ENCODE assay signal across 12 mouse cellular contexts in the genomic region with DNA sequence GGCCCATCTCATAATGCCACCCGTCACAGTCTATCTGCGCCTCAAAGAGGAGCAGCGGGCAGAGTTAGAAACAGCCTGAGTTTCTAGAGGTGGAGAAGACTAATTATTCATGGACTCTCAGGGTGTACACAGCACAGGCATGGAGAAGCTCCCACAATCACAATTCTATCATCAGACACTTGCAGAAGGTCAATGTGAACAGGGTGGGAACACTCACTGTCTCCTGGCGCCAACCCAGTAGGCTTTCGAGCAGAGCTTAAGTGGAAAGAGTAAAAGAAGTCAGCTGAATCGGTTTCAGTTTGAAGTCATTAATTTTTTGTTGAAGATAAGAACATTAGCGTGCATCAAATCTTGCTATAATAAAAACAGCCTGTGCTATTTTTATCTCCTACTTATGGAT. TPM values are rescaled to one million over a fixed set of nuclear protein-coding genes. Genes with fewer than 3 reads are reported as not detected.
A peak's percentile ranks its signal among the peaks of the same experiment; 100 is the strongest.
DNase-seq lines count a peak whose midpoint lies in the region; ATAC-seq and TF ChIP-seq lines count a peak whose summit lies in the region.
"Had no signal": no experiment of that assay in that cellular context is flagged by ENCODE, and none has a peak within 500 bp of the region (broad histone marks: within the 10 kb centered on the region; RNA-seq: fewer than 3 reads in every experiment).

No protein-coding gene starts in this region.

- no peak for TF ChIP-seq CTCF in hindbrain, postnatal 0 days (IDR thresholded peaks at IDR 0.05; ENCODE audit: low read depth)

- no peak overlapping the region for H3K4me2 ChIP-seq in hindbrain, postnatal 0 days (ENCODE audit: low read depth, low read length)
- H3K4me2 ChIP-seq in hindbrain, embryonic 14.5 days (replicated peaks): no peak overlapping the region
- peak overlapping the region; percentile 30 for H3K4me2 ChIP-seq in heart, embryonic 15.5 days

- no peaks in the 10 kb centered on the region for H3K9me3 ChIP-seq in hindbrain, postnatal 0 days (ENCODE audit: low read length)
- no peaks in the 10 kb centered on the region for H3K9me3 ChIP-seq in hindbrain, embryonic 14.5 days (ENCODE audit: control insufficient read depth, low read length)
- no peaks in the 10 kb centered on the region for H3K9me3 ChIP-seq in heart, embryonic 15.5 days (replicated peaks)

- DNase-seq in hindbrain, postnatal 0 days (ENCODE audit: low spot score): no peak
- no peak for DNase-seq in hindbrain, embryonic 14.5 days (ENCODE audit: low spot score)
- peak; percentile 31 for DNase-seq in adrenal gland, postnatal 25 days
- peak; percentile 69 for DNase-seq in lung, postnatal 10 days
- no peak for DNase-seq in frontal cortex, postnatal 25 days (ENCODE audit: low spot score in 2 of 2)
- DNase-seq in right cerebral cortex, postnatal 25 days: no peak
- DNase-seq in left cerebral cortex, adult 18-20 months (ENCODE audit: low spot score in 2 of 2): no peak
- DNase-seq: liver; thymus, postnatal 36 days had no signal

- H3K4me1 ChIP-seq in hindbrain, postnatal 0 days (ENCODE audit: insufficient read depth, low read length): peaks cover 14% of the 10 kb centered on the region; the same call in 1 of the 2 replicates
- peaks cover 23% of the 10 kb centered on the region for H3K4me1 ChIP-seq in hindbrain, embryonic 14.5 days (replicated peaks; ENCODE audit: control insufficient read depth, insufficient read depth, low read length)
- H3K4me1 ChIP-seq in heart, embryonic 15.5 days (replicated peaks): peaks cover 37% of the 10 kb centered on the region

- H3K36me3 ChIP-seq in hindbrain, postnatal 0 days (ENCODE audit: insufficient read depth, low read length): no peaks in the 10 kb centered on the region
- H3K36me3 ChIP-seq in hindbrain, embryonic 14.5 days (replicated peaks; ENCODE audit: control insufficient read depth, insufficient read depth): no peaks in the 10 kb centered on the region
- H3K36me3 ChIP-seq in heart, embryonic 15.5 days: peaks cover 4% of the 10 kb centered on the region; the same call in 1 of the 2 replicates

- H3K27me3 ChIP-seq in hindbrain, postnatal 0 days (ENCODE audit: insufficient read depth, low read length): no peaks in the 10 kb centered on the region
- H3K27me3 ChIP-seq in hindbrain, embryonic 14.5 days (ENCODE audit: control insufficient read depth, insufficient read depth, low read length): no peaks in the 10 kb centered on the region
- H3K27me3 ChIP-seq in heart, embryonic 15.5 days: no peaks in the 10 kb centered on the region

- WGBS in hindbrain, postnatal 0 days: 55% methylated on average over 7 of the region's 7 CpGs
- WGBS in hindbrain, embryonic 14.5 days: 65% methylated on average over 7 of the region's 7 CpGs
- WGBS in heart, embryonic 15.5 days: 46% methylated on average over 7 of the region's 7 CpGs

- H3K27ac ChIP-seq in hindbrain, postnatal 0 days: peak overlapping the region; percentile 57
- no peak overlapping the region for H3K27ac ChIP-seq in hindbrain, embryonic 14.5 days
- peak overlapping the region; percentile 80 for H3K27ac ChIP-seq in heart, embryonic 15.5 days

- H3K4me3 ChIP-seq in hindbrain, postnatal 0 days (ENCODE audit: low read length): no peak overlapping the region
- H3K4me3 ChIP-seq in hindbrain, embryonic 14.5 days (replicated peaks; ENCODE audit: low read length): no peak overlapping the region
- H3K4me3 ChIP-seq in heart, embryonic 15.5 days: no peak overlapping the region

- H3K9ac ChIP-seq in hindbrain, postnatal 0 days (replicated peaks; ENCODE audit: low read length): no peak overlapping the region
- no peak overlapping the region for H3K9ac ChIP-seq in hindbrain, embryonic 14.5 days
- H3K9ac ChIP-seq in heart, embryonic 15.5 days: no peak overlapping the region

- ATAC-seq in hindbrain, postnatal 0 days: no peak
- ATAC-seq in hindbrain, embryonic 14.5 days (ENCODE audit: low FRiP score): no peak
- ATAC-seq in heart, embryonic 15.5 days (replicated peaks; ENCODE audit: insufficient number of reproducible peaks, insufficient read depth, low FRiP score, low read depth): no peak
- ATAC-seq: intestine, postnatal 0 days had no signal

RNA-seq across cellular contexts. Expression of a gene that starts 37.3 kb away (rescaled TPM):
- 0.16 and 6.4 TPM in 2 replicates for total RNA-seq in hindbrain, postnatal 0 days (2014; rRNA removed)
- polyA plus RNA-seq in hindbrain, postnatal 0 days (2015; fragmentation: Nextera tagmentation; extraction: Ambion mirVana): not detected in 2 replicates
- polyA plus RNA-seq in hindbrain, embryonic 14.5 days (2014; fragmentation: Nextera tagmentation; extraction: Ambion mirVana): not detected in 2 replicates
- not detected in 2 replicates for total RNA-seq in adrenal gland, postnatal 25 days (2021)
- polyA plus RNA-seq in heart, embryonic 15.5 days (2015; fragmentation: Nextera tagmentation; extraction: Ambion mirVana): not detected in 2 replicates
- under 1 TPM; 0.81 to 0.82 TPM for total RNA-seq in left cerebral cortex, adult 18-20 months (2021)
- polyA plus RNA-seq: frontal cortex, adult 2 months; intestine, postnatal 0 days had no signal

RNA-seq across cellular contexts. Expression of a gene that starts 43.4 kb away (rescaled TPM):
- total RNA-seq in hindbrain, postnatal 0 days (2014; rRNA removed): 10.1 and 13.3 TPM in 2 replicates
- polyA plus RNA-seq in hindbrain, postnatal 0 days (2015; fragmentation: Nextera tagmentation; extraction: Ambion mirVana): 11.9 and 12.4 TPM in 2 replicates
- polyA plus RNA-seq in hindbrain, embryonic 14.5 days (2014; fragmentation: Nextera tagmentation; extraction: Ambion mirVana): 15.5 and 15.9 TPM in 2 replicates
- total RNA-seq in adrenal gland, postnatal 25 days (2021): 42.9 and 48.4 TPM in 2 replicates
- 11.1 and 12.6 TPM in 2 replicates for polyA plus RNA-seq in heart, embryonic 15.5 days (2015; fragmentation: Nextera tagmentation; extraction: Ambion mirVana)
- 10 to 100 TPM; 12.3 to 12.8 TPM for total RNA-seq in left cerebral cortex, adult 18-20 months (2021)

RNA-seq across cellular contexts. Expression of a gene that starts 49.6 kb away (rescaled TPM):
- 6.4 and 14.1 TPM in 2 replicates for total RNA-seq in hindbrain, postnatal 0 days (2014; rRNA removed)
- polyA plus RNA-seq in hindbrain, postnatal 0 days (2015; fragmentation: Nextera tagmentation; extraction: Ambion mirVana): 5.8 and 6.2 TPM in 2 replicates
- 7.5 and 7.9 TPM in 2 replicates for polyA plus RNA-seq in hindbrain, embryonic 14.5 days (2014; fragmentation: Nextera tagmentation; extraction: Ambion mirVana)
- total RNA-seq in adrenal gland, postnatal 25 days (2021): 37.4 and 48.5 TPM in 2 replicates
- 20.3 and 26.2 TPM in 2 replicates for polyA plus RNA-seq in heart, embryonic 15.5 days (2015; fragmentation: Nextera tagmentation; extraction: Ambion mirVana)
- 10 to 100 TPM; 18.2 to 21.3 TPM for total RNA-seq in left cerebral cortex, adult 18-20 months (2021)

Comparison
In these comparisons a context has a peak if more than half of its experiments do, and no peak if none do; other contexts are left out.
1. DNase-seq: peak in adrenal gland, postnatal 25 days (single experiment) and lung, postnatal 10 days (single experiment); none in hindbrain, postnatal 0 days (single experiment), hindbrain, embryonic 14.5 days (single experiment), frontal cortex, postnatal 25 days (0 of 2), right cerebral cortex, postnatal 25 days (single experiment) and left cerebral cortex, adult 18-20 months (0 of 2).